Mouse (Mus musculus) lung, postnatal 0 days (tissue): ENCODE results near the gene Rfc2.

Experiments
- CTCF ChIP-seq: IDR thresholded peaks from 2 replicates; pipeline ENCODE4 v1.5.1; 2016; ENCODE audit warnings: antibody characterized with exemption, mild to moderate bottlenecking
- EP300 ChIP-seq: IDR thresholded peaks from 2 replicates; pipeline ENCODE4 v1.6.1; 2016; ENCODE audit warnings: antibody characterized with exemption, mild to moderate bottlenecking, control low read depth

GRCm38 (mm10) chr5:134565696-134566095 is 15.5 kb upstream of the Rfc2 start:
- TF ChIP-seq EP300, result no peak
- TF ChIP-seq CTCF, result no peak
